Mouse (Mus musculus): ENCODE data around the gene Kctd2. TPM values are rescaled to one million over a fixed set of nuclear protein-coding genes. Genes with fewer than 3 reads are reported as not detected.
A peak's percentile ranks its signal among the peaks of the same experiment; 100 is the strongest.

The Kctd2 gene
- total and polyA plus RNA-seq, 3 experiments = 6.8 to 14.0 (median 13.7) TPM

GRCm38 (mm10) chr11:115451781-115452241, 31.9 kb downstream of the Kctd2 start:
- in situ Hi-C loops (cut with MboI; ENCODE audit: low pct_ligation_motif_present, low pct_unique_long_range_greater_than_20kb, low sequenced_read_pairs) = no loop called here
- H3K27ac ChIP-seq (ENCODE audit: insufficient read depth, low read depth) = no peak overlapping the region

GRCm38 (mm10) chr11:115452281-115452860, 32.4 kb downstream of the Kctd2 start:
- TF ChIP-seq ZNF384 (IDR thresholded peaks at IDR 0.05; ENCODE audit: low read depth, low read length) (no peak), SIN3A (IDR thresholded peaks at IDR 0.05; ENCODE audit: low read length) (no peak), ETS1 (conservative IDR thresholded peaks at IDR 0.05; ENCODE audit: low read depth, low read length) (no peak), ZKSCAN1 (IDR thresholded peaks at IDR 0.05; ENCODE audit: borderline replicate concordance, low read depth, low read length) (no peak), TBP (conservative IDR thresholded peaks at IDR 0.05; ENCODE audit: low read depth, low read length) (no peak), HCFC1 (IDR thresholded peaks at IDR 0.05; ENCODE audit: low read depth, low read length) (no peak), MAX (IDR thresholded peaks at IDR 0.05; ENCODE audit: low read length) (no peak), MEF2A (IDR thresholded peaks at IDR 0.05; ENCODE audit: borderline replicate concordance, low read depth, low read length) (no peak), CTCF (conservative IDR thresholded peaks at IDR 0.05 in 1 of 2, IDR thresholded peaks at IDR 0.05 in 1 of 2; ENCODE audit: low read depth in 2 of 2, low read length in 2 of 2) (no peak), RCOR1 (conservative IDR thresholded peaks at IDR 0.05; ENCODE audit: low read depth, low read length) (no peak), NELFE (IDR thresholded peaks at IDR 0.05; ENCODE audit: low read depth, low read length) (no peak), USF2 (conservative IDR thresholded peaks at IDR 0.05; ENCODE audit: low read depth, low read length) (no peak)
- DNase-seq (ENCODE audit: extremely low read depth) = no peak

More at GRCm38 (mm10) chr11:115451781-115452241, 31.9 kb downstream of the Kctd2 start:
- H3K4me3 ChIP-seq (replicated peaks in 1 of 3; ENCODE audit: low read depth in 2 of 3, low read length in 2 of 3, poor library complexity in 1 of 3) = no peak overlapping the region
- no peak overlapping the region for H3K4me2 ChIP-seq (ENCODE audit: insufficient read depth, low read depth, poor library complexity, severe bottlenecking)
- no peak for TF ChIP-seq BHLHE40 (IDR thresholded peaks at IDR 0.05; ENCODE audit: low read depth, low read length)
- TF ChIP-seq ZC3H11A (IDR thresholded peaks at IDR 0.05; ENCODE audit: low read depth, low read length) = no peak
- no peak for TF ChIP-seq ZKSCAN1 (IDR thresholded peaks at IDR 0.05; ENCODE audit: borderline replicate concordance, low read depth, low read length)
- no peak for TF ChIP-seq POLR2A (IDR thresholded peaks at IDR 0.05; ENCODE audit: low read depth, low read length)
- no peak for TF ChIP-seq POLR2AphosphoS2 (IDR thresholded peaks at IDR 0.05; ENCODE audit: low read depth, low read length)
- no peak for TF ChIP-seq SIN3A (IDR thresholded peaks at IDR 0.05; ENCODE audit: low read length)
- TF ChIP-seq CHD2 (IDR thresholded peaks at IDR 0.05; ENCODE audit: low read length) = no peak
- no peak for TF ChIP-seq PAX5 (IDR thresholded peaks at IDR 0.05; ENCODE audit: low read length)
- no peak for TF ChIP-seq GABPA (IDR thresholded peaks at IDR 0.05; ENCODE audit: insufficient replicate concordance, low read depth, low read length)
- no peak for TF ChIP-seq CTCF (conservative IDR thresholded peaks at IDR 0.05 in 1 of 2, IDR thresholded peaks at IDR 0.05 in 1 of 2; ENCODE audit: low read depth in 2 of 2, low read length in 2 of 2)
- TF ChIP-seq MAX (IDR thresholded peaks at IDR 0.05; ENCODE audit: low read length) = no peak
- no peak for TF ChIP-seq NELFE (IDR thresholded peaks at IDR 0.05; ENCODE audit: low read depth, low read length)
- H3K9ac ChIP-seq (ENCODE audit: insufficient read depth, low read depth) = no peak overlapping the region
- H3K27me3 ChIP-seq (replicated peaks) = peaks cover 44% of the 10 kb centered on the region
- dilution Hi-C loops (cut with MboI; ENCODE audit: extremely low pct_ligation_motif_present, extremely low pct_unique_long_range_greater_than_20kb, low sequenced_read_pairs) = no loop called here
- peaks cover 3 to 25% of the 10 kb centered on the region in 2 experiments for H3K4me1 ChIP-seq (ENCODE audit: control insufficient read depth in 1 of 2, insufficient read depth in 2 of 2)
- peak; percentile 39 for DNase-seq (ENCODE audit: extremely low read depth)
- H3K79me2 ChIP-seq (replicated peaks; ENCODE audit: control insufficient read depth, extremely low read depth, insufficient read depth, poor library complexity, severe bottlenecking) = no peaks in the 10 kb centered on the region
- H3K36me3 ChIP-seq (replicated peaks in 1 of 2; ENCODE audit: control insufficient read depth in 1 of 2, insufficient read depth in 1 of 2, low read length in 1 of 2) = no peaks in the 10 kb centered on the region
- H3K9me3 ChIP-seq (replicated peaks; ENCODE audit: low read length) = peaks cover 20% of the 10 kb centered on the region

More at GRCm38 (mm10) chr11:115452281-115452860, 32.4 kb downstream of the Kctd2 start:
- Histone ChIP-seq H3K79me2 (replicated peaks; ENCODE audit: control insufficient read depth, extremely low read depth, insufficient read depth, poor library complexity, severe bottlenecking) (no peaks in the 10 kb centered on the region), H3K27ac (ENCODE audit: insufficient read depth, low read depth) (no peak overlapping the region), H3K9me3 (replicated peaks; ENCODE audit: low read length) (peaks cover 20% of the 10 kb centered on the region), H3K27me3 (replicated peaks) (peaks cover 40% of the 10 kb centered on the region), H3K4me1 (ENCODE audit: control insufficient read depth in 1 of 2, insufficient read depth in 2 of 2) (peaks cover 6 to 29% of the 10 kb centered on the region in 2 experiments), H3K36me3 (replicated peaks in 1 of 2; ENCODE audit: control insufficient read depth in 1 of 2, insufficient read depth in 1 of 2, low read length in 1 of 2) (no peaks in the 10 kb centered on the region), H3K4me3 (replicated peaks in 1 of 3; ENCODE audit: low read depth in 2 of 3, low read length in 2 of 3, poor library complexity in 1 of 3) (no peak overlapping the region), H3K9ac (ENCODE audit: insufficient read depth, low read depth) (no peak overlapping the region), H3K4me2 (ENCODE audit: insufficient read depth, low read depth, poor library complexity, severe bottlenecking) (no peak overlapping the region)
- dilution Hi-C loops (cut with MboI; ENCODE audit: extremely low pct_ligation_motif_present, extremely low pct_unique_long_range_greater_than_20kb, low sequenced_read_pairs) = no loop called here
- in situ Hi-C loops (cut with MboI; ENCODE audit: low pct_ligation_motif_present, low pct_unique_long_range_greater_than_20kb, low sequenced_read_pairs) = no loop called here

All from CH12.LX (cell line).